Mouse (Mus musculus): ENCODE results near the gene Tap2. TPM values are rescaled to one million over a fixed set of nuclear protein-coding genes. Genes with fewer than 3 reads are reported as not detected.

The Tap2 gene
- total RNA-seq (2014; fragmentation: Nextera tagmentation) (25.8 and 90.1 TPM in 2 replicates), total RNA-seq (2017) (49.7 and 50.5 TPM in 2 replicates)

DNA sequence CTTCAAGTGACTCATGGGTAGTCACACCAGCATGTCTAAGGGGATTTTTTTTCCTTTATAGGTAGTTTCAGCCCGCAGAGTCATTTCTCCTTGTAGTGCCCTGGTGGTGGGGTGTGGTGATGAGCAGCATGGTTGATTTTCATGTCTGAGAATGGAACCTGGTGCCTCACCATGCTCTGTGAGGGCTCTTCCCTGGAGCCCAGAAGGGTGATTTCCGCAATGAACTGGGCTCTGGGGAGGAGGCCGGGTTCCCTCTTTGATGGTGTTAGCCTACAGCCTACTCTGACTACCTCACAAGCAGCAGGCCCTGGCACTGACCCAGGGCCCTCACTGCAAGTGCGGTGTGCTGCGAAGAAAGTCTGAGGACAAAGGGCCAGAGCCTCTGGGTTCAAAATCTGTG lies at the start of gene Tap2:
Gene Tap2 (plus strand): TSS at position 84 of the 400 bp plus-strand sequence.
- ATAC-seq (replicated peaks; ENCODE audit: low FRiP score, low TSS enrichment, poor library complexity, severe bottlenecking), result no peak

DNA sequence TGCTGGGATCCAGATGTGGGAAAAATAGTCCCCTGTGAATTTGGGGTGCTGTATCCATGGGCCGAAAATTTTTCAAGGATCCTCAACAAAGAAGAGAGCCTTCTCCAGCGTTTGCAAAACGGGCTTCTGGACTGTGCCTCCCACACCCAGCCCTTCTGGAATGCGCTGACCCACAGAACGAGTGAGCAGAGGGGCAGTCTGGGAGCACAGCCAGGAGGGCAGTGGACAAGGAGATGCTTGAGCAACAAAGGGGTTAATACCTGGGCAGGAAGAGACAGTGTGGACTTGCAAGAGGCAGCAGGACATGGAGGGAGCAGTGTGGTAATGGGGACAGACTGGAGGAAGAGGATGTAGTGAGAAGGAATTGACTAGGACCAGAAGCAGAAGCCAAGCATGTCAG lies 47.8 kb upstream of the Tap2 start:
- ATAC-seq (replicated peaks; ENCODE audit: low FRiP score, low TSS enrichment, poor library complexity, severe bottlenecking), result no peak

DNA sequence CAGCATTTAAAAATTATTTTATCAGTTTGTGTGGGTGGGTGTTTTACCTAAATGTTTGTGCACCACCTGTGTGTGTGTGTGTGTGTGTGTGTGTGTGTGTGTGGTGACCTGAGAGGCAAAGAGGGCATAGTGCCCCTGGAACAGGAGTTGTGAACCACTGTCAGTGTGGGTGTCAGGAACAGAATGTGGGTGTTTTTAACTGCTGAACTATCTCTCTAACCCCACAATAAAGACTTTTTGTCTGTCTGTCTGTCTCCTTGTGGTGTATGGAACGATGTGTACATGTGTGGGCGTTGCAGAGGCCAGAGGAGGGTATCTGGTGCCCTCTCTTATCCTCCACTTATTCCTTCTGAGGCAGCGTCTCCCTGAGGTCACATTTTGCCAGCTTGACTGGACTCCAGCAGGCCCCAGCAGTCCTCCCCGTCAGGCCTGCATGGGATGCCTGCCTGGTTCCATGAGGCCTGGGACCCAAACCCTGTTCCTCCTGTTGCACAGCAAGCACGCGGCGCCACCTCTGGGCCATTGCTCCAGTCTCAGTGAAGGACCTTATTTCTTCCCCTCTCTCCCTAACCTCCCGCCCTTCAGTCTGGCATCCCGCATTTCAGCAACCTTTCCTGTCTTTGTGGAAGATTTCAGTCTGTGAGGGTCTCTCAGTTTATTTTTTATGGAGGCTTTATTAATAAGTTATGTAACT lies 39.0 kb upstream of the Tap2 start:
- no peak for ATAC-seq (replicated peaks; ENCODE audit: low FRiP score, low TSS enrichment, poor library complexity, severe bottlenecking)

DNA sequence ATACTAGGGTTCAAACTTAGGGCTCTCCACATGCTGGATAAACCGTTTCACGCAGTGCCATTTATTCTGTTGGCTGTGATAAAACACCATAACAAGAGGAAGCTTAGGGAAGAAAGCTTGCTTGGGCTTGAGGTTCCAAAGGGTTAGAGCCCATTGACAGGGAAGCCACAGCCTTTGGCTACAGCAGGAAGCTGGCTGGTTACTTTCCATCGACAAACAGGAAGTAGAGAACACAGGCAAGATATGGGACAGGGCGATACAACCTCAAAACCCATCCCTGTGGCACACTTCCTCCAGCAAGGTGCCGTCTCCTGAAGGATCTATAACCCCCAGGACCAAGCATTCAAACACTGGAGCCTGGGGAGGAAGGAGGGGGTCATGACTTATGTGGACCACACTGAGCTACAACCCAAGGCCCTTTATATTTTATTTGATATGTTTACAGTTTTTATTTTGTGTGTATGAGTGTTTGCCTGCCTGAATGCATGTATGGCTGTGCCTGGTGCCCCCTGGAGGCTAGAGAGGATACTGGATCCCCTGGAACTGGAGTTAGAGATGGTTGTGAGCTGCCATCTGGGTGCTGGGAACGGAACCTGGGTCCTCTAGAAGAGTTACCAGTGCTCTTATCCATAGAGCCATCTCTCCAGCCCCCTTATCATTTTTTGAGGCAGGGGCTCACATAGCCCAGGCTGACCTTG lies 38.1 kb upstream of the Tap2 start:
- peak; percentile 43; the same call in 1 of the 2 replicates for ATAC-seq (replicated peaks; ENCODE audit: low FRiP score, low TSS enrichment, poor library complexity, severe bottlenecking)

DNA sequence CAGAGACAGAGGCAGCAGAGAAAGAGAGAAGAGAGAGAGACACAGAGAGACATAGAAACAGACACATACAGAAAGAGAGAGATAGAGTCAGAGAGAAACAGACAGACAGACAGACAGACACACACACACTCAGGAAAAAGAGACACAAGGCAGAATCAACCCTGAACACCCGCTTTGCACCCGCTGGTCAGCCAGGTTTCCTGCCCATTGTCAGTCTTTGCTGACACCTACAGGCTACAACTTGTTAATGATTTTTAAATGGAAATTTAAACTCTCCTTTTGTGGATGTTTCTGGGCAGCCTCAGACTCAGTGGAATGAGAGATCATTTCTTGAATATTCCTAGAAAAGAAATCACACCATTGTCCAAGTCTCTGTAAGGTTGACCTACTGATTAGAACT lies 34.0 kb upstream of the Tap2 start:
- ATAC-seq (replicated peaks; ENCODE audit: low FRiP score, low TSS enrichment, poor library complexity, severe bottlenecking), result 0 out of 2 replicates have a peak, but pooled peaks have one; percentile 48

DNA sequence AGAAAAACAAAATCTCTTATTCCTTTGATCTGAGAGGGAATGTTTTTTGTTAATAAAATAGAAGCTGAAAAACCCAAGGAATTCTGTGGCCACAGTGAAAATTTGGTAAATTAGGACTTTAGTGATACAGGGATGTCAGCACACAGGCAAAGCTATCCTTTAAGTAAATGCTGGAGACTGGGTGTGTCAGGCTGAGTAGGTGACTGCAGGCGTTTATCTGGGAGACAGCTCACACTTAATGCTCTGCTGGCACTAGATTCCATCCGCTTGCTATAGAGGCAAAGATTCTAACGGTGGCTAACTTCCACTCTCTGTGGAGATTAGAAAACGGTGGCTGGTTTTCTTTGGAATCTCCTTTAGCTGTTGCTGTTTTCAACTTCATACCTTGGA lies 32.8 kb upstream of the Tap2 start:
- peak; percentile 64; the same call in 1 of the 2 replicates for ATAC-seq (replicated peaks; ENCODE audit: low FRiP score, low TSS enrichment, poor library complexity, severe bottlenecking)

DNA sequence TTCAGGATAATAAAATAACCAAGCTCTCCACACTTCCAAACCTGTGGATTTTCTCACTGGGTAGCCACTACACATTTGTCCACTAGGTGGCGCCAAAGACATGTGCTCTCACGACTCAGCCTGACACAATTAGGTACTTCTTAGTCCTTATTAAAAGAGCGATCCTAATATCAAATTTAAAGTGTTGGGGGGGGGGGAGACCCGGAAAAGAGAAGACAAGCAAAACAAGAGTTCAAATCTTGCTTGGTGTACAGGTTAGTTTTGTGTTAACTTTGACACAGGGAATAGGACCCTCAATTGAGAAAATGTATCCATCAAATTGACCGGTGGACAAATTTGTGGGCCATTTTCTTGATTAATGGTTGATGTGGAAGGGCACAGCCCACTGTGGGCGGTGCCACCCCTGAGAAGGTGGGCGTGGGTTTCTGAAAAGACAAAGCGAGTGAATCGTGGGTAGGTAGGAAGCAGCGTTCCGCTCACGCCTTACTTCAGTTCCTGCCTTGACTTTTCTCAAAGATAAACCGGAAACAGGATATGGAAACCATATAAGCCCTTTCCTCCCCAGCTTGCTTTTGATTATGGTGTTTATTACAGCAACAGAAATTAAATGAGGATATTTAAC lies 32.3 kb upstream of the Tap2 start:
- ATAC-seq (replicated peaks; ENCODE audit: low FRiP score, low TSS enrichment, poor library complexity, severe bottlenecking), result peak; percentile 92

DNA sequence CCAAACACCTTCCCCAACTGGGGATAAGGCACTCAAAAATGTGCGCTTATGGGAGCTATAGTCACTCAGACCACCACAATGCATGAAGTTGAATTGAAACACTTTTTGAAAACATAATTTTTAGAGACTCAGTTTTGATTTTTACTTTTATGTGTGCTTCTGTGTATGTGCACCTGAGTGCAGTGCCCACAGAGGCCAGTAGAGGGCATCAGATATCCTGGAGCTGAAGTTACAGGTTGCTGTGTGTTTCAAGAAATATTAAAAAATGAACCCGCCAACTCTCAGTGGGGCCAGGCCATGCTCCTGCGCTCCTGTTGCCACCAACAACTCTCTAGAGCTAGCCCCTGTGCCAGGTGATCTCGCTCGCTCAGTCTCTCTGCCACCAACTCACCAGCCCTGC lies 30.8 kb upstream of the Tap2 start:
- no peak for ATAC-seq (replicated peaks; ENCODE audit: low FRiP score, low TSS enrichment, poor library complexity, severe bottlenecking)

DNA sequence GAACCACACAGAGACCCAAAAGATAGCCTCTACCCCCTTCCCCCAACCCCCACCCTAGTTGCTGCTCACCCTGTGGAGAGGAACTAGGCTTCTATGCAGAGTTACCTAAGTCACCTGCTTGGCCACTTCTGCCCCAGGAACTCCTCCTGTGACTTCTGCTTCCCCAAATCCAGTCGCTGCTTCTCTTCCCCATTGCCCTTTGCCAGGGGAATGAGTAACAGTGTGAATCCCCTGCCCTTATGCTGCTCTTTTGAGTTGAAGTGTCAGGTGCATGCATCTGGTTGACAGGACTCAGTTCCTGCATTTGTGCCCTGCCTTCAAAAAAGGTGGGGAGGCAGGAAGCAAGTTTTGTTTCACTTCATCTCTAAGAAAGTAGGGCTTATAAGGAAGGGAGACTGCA lies 29.3 kb upstream of the Tap2 start:
- ATAC-seq (replicated peaks; ENCODE audit: low FRiP score, low TSS enrichment, poor library complexity, severe bottlenecking), result no peak

DNA sequence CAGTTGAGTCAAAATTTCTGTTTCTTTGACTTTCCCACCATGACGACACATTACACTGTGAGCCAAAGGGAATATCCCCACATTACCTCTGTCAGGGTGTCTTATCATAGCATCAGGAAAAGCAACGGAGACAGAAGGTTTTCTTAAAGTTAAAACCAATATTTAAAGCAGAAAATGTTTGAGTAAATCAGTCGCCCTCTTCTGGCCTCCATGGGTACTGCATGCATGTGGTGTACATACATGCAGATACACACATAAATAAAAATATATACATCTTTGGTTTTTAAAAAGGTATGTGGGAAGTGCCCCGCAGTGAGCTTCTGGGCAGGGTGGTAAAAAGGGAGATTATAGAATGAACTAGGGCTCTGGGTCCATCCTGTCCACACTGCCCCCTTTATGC lies 26.1 kb upstream of the Tap2 start:
- no peak for ATAC-seq (replicated peaks; ENCODE audit: low FRiP score, low TSS enrichment, poor library complexity, severe bottlenecking)

DNA sequence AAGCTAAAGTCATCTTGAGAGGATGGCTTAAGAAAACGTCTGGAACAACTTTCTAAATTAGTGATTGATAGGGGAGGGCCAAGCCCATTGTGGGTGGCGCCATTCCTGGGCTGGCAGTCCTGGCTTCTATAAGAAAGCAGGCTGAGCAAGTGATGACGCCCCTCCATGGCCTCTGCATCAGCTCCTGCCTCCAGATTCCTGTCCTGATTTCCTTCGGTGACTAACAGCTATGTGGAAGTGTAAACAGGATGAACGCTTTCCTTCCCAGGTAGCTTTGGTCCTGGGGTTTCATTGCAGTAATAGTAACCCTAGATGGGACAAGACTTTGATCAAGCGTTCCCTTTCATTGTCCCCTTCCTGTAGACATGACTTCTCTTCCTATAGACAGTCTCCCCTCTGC lies 24.3 kb upstream of the Tap2 start:
- no peak for ATAC-seq (replicated peaks; ENCODE audit: low FRiP score, low TSS enrichment, poor library complexity, severe bottlenecking)

DNA sequence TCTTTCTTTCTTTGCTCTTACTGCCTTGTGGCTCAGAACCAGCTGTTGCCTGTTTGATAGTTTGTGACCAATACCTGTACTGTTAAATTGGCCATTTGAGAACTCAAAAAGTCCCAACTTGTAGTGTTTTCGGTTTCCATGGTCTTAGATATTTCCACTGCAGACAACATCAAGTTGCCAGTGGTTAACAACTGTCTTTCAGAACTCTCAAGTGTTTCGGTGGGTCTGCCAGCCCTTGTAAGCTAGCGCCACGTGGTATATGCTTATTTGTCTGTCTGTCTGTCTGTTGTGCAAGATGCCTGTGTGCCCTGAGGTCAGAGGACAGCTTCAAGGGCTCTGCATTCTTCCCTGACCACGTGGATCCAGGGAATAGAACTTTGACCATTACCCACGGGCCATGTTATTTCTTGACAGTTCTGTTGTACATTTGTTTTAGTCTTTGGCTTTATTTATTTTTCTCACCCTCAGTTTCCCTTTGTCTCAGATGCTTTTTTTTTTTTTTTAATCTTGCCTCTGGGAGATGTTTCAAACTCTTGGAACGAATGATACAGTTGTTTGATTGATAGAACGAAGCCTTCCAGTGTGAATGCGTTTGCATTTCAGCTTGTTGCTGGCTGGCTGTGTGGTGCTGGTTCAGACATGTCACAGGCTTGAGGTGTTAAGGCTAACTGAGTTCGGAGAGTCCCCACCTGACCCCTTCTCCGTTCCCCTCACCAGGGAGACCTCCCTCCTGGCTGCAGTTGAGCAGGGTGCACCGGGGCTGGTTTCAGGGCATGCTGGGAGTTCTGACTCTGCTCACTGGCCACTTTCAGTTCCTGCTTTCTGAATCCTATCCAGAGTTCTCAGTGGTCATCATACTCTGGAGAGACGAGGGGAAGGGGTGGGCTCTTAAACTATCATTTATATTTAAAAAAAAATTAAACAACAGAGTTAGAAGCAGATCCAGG lies 23.1 kb upstream of the Tap2 start:
- ATAC-seq (replicated peaks; ENCODE audit: low FRiP score, low TSS enrichment, poor library complexity, severe bottlenecking), result no peak

DNA sequence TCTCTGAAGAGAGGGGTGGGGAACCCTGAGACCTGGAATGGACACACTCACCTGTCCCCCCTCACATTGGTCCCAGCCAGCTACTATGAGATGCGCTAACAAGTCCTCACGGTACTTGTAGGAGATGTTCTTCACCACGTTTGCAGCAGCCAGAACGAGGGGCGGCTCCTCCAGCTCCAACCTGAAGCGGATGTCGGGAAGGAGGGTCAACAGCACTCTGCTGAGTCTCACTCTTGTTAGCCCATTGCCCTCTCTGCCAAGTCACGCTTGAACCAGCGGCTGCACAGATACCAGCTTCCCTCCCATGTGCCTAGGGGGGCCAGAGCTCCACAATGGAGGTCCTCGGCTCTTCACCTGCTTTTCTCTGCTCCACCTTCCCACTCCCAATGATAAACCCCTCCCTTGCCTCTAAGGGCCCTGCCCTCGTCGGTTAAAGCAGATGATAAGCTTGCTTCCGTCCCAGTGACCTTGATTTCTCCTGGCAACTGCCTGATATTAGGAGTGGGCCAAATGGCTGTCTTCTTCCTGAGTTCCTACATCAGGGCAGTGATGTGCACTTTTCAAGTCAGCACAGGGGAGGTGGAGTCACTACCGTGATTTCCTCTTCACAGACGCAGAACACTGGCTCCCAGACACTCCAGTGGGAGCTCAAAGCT lies 19.6 kb upstream of the Tap2 start:
- ATAC-seq (replicated peaks; ENCODE audit: low FRiP score, low TSS enrichment, poor library complexity, severe bottlenecking), result no peak

DNA sequence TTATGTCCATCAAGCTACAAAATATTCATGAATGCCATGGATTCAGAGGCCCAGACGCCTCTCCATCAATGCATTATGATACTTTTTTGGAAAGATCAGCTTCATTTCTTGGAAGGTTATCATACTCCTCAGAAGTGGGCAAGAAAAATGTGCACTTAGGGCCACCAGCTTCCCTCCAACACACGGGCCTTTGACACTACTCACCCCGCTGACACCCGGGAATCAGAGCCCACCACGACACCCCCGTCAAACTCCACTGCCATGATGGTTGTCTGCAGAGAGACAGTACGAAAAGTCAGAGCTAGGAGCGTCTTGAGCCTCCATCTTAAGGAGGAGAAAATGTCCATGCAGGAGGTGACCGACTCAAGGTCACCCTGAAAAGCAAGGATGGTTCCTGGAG lies 17.8 kb upstream of the Tap2 start:
- ATAC-seq (replicated peaks; ENCODE audit: low FRiP score, low TSS enrichment, poor library complexity, severe bottlenecking), result no peak

DNA sequence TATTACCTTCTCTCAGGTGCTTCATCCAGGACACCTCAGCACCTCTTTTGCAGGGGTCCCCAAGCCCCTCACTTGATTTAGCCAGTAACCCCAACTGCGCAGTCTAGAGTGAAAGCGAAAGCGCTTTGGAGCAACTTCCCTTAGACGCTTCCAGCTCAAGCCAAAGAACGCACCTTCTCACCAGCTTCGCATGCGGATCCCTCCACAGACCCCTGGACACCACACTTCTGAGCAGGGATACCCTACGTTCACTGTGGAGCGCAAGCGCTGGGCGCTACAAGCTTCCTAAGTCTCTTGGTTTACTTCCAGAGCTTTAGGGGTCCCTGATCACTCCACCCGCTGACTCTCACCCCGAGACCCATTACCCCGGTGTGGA lies 16.5 kb upstream of the Tap2 start:
- ATAC-seq (replicated peaks; ENCODE audit: low FRiP score, low TSS enrichment, poor library complexity, severe bottlenecking), result no peak

DNA sequence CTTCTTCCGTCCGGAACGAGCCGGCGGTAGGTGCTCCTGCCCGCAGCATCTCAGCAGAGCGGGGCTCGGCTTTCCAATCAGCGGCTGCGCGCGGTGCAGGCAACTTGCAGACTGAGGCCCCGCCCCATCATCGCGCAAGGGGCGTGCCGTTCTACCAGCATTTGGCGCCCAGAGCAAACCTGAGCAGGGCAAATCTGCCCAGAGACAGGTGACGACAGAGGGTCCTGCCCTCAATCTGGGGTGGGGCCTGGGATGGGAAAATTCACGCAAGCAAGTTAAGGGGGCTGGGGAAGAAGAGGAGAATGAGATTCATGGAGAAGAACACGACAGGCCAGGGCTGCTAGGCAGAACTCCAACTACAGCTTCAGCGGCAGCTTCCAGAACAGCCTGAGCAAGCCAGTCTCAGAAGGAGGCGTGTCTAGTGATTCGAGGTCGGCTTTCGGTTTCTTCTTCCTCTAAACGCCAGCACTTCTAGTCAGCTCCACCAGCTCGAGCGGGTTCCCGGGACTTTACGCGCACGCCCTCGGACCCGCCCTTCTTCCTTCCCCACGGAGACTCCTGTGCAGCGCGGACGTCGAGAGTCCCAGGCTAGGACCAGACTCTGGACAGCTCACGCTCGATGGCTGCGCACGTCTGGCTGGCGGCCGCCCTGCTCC lies 15.9 kb upstream of the Tap2 start, which contains the start of the genes Tap1 and Psmb9:
Gene Tap1 (plus strand): TSS at position 293 of the 656 bp plus-strand sequence.
Gene Psmb9 (minus strand): TSS at position 504 of the 656 bp plus-strand sequence.
- ATAC-seq (replicated peaks; ENCODE audit: low FRiP score, low TSS enrichment, poor library complexity, severe bottlenecking), result peak; percentile 80

DNA sequence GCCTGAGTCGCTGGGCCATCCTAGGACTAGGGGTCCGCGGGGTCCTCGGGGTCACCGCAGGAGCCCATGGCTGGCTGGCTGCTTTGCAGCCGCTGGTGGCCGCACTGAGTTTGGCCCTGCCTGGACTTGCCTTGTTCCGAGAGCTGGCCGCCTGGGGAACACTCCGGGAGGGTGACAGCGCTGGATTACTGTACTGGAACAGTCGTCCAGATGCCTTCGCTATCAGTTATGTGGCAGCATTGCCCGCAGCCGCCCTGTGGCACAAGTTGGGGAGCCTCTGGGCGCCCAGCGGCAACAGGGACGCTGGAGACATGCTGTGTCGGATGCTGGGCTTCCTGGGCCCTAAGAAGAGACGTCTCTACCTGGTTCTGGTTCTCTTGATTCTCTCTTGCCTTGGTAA lies 15.3 kb upstream of the Tap2 start:
- peak; percentile 56 for ATAC-seq (replicated peaks; ENCODE audit: low FRiP score, low TSS enrichment, poor library complexity, severe bottlenecking)

DNA sequence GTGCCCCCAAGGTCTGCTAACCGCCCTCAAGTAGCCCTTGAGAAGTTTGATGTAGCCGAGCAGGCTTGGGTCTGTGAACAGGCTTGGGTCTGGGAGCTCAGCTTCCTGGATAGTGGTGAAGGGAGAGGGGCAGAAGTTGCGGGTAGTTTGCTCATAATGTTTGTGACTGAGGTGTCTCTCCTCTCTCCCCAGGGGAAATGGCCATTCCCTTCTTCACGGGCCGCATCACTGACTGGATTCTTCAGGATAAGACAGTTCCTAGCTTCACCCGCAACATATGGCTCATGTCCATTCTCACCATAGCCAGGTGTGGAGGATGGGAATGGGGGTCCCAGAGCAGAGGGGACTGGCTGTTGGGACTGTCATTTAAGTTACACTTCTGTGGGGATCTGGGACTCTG lies 14.3 kb upstream of the Tap2 start:
- ATAC-seq (replicated peaks; ENCODE audit: low FRiP score, low TSS enrichment, poor library complexity, severe bottlenecking), result no peak

DNA sequence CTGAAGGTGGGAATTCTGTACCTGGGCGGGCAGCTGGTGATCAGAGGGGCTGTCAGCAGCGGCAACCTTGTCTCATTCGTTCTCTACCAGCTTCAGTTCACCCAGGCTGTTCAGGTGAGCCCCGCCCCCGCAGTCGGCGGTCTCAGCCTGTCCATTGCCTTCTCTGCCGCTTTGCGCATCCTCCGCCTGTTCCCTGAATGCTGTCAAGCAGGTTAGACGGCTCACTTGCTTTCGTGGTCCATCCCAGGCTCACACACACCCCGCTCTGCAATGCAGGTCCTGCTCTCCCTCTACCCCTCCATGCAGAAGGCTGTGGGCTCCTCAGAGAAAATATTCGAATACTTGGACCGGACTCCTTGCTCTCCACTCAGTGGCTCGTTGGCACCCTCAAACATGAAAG lies 10.5 kb upstream of the Tap2 start:
- no peak for ATAC-seq (replicated peaks; ENCODE audit: low FRiP score, low TSS enrichment, poor library complexity, severe bottlenecking)

All from megakaryocyte-erythroid progenitor cell, adult 5-6 weeks (primary cell).